Mouse (Mus musculus): ENCODE measurements around the gene Rad51b. TPM values are rescaled to one million over a fixed set of nuclear protein-coding genes. Genes with fewer than 3 reads are reported as not detected.
A peak's percentile ranks its signal among the peaks of the same experiment; 100 is the strongest.

The Rad51b gene
- polyA plus RNA-seq, 1 experiment from 2014 or later: 1.3 TPM

DNA sequence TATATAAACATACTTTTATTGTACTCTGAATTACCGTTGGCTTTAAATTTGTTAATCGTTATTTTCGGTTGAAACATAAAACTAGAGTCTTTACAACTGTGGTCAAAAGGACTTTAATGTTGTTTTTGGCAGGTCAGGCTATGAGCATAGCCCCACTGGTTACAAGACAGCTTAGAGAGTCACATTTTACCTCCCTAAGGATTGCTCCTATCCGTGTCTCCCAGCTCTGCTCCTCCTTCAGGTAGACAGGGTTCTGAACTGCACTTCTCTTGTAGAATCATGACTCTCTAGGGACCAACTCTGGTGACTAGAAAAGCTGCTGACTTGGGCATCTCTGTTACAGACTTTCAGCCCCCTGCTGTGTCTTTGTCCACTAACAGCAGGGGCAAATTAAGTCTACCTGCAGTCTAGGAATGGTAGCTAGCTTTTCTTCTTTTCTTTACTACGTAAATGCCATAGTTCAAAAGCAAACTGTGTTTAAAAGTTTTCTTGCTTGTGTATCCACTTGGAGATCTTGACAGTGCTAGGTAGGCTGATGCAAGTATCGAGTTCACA lies 44.3 kb downstream of the Rad51b start:
- no peaks in the 10 kb centered on the region for H3K36me3 ChIP-seq (replicated peaks)
- no peak overlapping the region for H3K9ac ChIP-seq
- no peak for ATAC-seq (replicated peaks)
- 61% methylated on average over 6 of the region's 6 CpGs for WGBS
- H3K4me2 ChIP-seq: no peak overlapping the region
- no peaks in the 10 kb centered on the region for H3K9me3 ChIP-seq
- H3K27me3 ChIP-seq (replicated peaks): no peaks in the 10 kb centered on the region
- H3K4me3 ChIP-seq: no peak overlapping the region
- H3K4me1 ChIP-seq: no peaks in the 10 kb centered on the region
- no peak overlapping the region for H3K27ac ChIP-seq

DNA sequence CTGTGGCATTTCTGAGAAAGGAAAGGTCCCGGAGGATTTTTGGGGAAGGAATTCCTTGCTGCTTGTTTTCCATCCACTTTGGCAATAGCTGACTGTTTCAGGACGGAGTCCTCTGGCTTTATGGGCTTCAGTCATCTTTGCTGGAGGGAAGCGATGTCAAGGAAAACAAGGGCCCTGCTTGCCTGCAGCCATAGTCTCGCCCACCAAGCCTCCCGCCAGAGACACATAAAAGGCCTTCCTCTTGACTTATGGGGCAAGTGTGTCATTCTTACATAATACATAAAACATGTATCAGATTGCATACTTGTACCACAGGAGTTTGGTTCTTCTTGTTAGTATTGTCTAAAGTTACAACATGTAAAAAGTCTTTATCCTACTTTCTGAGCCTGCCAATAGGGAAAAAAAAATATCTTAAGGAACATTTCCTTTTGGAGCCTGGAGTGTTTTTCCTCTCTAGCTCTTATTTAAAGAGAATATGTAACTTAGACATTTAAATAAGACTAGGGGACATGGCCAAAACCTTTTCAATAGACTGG lies 49.2 kb downstream of the Rad51b start:
- ATAC-seq (replicated peaks): no peak
- no peaks in the 10 kb centered on the region for H3K36me3 ChIP-seq (replicated peaks)
- no peak overlapping the region for H3K9ac ChIP-seq
- 78% methylated on average over 5 of the region's 5 CpGs for WGBS
- no peaks in the 10 kb centered on the region for H3K4me1 ChIP-seq
- no peaks in the 10 kb centered on the region for H3K9me3 ChIP-seq
- H3K27ac ChIP-seq: no peak overlapping the region
- H3K27me3 ChIP-seq (replicated peaks): no peaks in the 10 kb centered on the region
- no peak overlapping the region for H3K4me2 ChIP-seq
- no peak overlapping the region for H3K4me3 ChIP-seq

DNA sequence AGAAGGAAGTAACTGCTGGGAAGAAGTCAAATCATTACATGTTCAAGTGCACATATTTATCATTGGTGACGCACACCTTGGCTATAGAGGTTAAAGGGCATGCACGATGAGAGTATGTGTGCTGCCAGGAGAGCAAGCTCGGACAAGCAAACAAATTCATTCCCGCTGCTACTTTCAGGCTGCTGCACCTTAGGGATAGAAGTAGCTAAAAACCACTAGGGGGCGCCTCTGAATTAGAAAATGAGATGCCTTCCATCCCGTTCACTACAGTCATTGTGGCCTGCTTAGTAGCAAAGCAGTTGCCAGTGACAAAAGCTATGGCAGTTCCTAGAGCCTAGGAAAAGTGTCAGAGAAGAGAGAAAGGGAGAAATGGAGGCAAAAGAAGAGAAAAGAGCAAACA lies 50.6 kb downstream of the Rad51b start:
- no peak overlapping the region for H3K4me2 ChIP-seq
- H3K27me3 ChIP-seq (replicated peaks): no peaks in the 10 kb centered on the region
- peaks cover 3% of the 10 kb centered on the region for H3K4me1 ChIP-seq
- no peaks in the 10 kb centered on the region for H3K36me3 ChIP-seq (replicated peaks)
- H3K9me3 ChIP-seq: no peaks in the 10 kb centered on the region
- 7% methylated on average over 6 of the region's 6 CpGs for WGBS
- peak; percentile 65; the same call in 1 of the 2 replicates for ATAC-seq (replicated peaks)
- no peak overlapping the region for H3K4me3 ChIP-seq
- no peak overlapping the region for H3K27ac ChIP-seq
- no peak overlapping the region for H3K9ac ChIP-seq

GRCm38 (mm10) chr12:79351461-79351860 lies 54.4 kb downstream of the Rad51b start:
- ATAC-seq (replicated peaks): no peak
- 95% methylated on average over 7 of the region's 7 CpGs for WGBS
- Histone ChIP-seq H3K9ac (no peak overlapping the region), H3K4me1 (peaks cover 11% of the 10 kb centered on the region), H3K4me2 (no peak overlapping the region), H3K27me3 (replicated peaks) (no peaks in the 10 kb centered on the region), H3K4me3 (no peak overlapping the region), H3K36me3 (replicated peaks) (no peaks in the 10 kb centered on the region), H3K27ac (no peak overlapping the region), H3K9me3 (no peaks in the 10 kb centered on the region)

DNA sequence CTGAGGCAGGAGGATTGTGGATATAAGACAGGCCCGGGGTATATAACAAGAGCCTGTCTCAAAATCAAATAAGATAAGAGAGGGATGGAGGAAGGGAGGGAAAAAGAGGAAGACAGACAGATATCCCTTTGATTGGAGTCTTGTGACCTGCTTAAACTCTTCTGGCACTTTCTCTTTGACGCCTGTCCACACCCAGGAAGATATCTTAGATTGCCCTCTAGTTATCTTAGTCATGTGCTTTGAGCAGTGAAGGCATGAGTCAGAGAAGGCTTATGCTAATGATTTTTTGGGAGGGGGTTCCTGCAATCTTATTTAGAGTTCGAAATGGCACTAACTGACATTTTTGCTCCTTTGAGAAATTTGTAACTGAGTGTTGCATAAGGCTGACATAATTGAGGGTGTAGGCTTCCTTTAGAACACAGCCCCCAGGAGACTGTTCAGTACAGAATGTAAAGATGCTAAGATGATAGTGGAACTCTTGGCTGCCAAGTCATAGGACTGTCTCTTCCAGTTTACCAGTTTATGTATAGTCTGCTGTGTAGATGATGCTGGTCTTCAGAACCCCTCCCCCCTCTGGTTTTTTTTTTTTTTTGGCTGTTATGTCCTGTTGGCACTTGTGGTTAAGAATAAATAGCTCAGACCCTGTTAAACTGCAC lies 55.1 kb downstream of the Rad51b start:
- peaks cover 11% of the 10 kb centered on the region for H3K4me1 ChIP-seq
- 75% methylated on average over 3 of the region's 3 CpGs for WGBS
- H3K27ac ChIP-seq: no peak overlapping the region
- H3K9ac ChIP-seq: no peak overlapping the region
- H3K9me3 ChIP-seq: no peaks in the 10 kb centered on the region
- no peaks in the 10 kb centered on the region for H3K27me3 ChIP-seq (replicated peaks)
- H3K4me2 ChIP-seq: no peak overlapping the region
- no peak overlapping the region for H3K4me3 ChIP-seq
- H3K36me3 ChIP-seq (replicated peaks): no peaks in the 10 kb centered on the region
- no peak for ATAC-seq (replicated peaks)

DNA sequence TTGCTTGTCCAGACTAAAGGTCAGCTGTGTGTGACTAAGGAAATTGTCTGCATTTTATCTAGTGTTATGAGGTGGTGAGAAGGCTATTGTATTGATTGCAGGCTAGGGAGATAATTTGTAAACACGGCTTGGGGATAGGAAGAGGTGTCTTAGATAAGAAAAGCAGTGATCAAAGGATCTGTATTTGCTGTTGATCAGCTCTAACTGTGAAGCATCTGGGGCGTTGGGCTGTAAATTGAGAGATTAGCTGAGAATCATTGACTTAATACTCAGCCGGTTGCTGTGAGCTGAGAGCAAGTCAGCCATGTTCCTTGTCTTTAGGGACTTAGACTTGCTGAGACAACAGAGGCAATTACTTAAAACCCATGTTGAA lies 55.6 kb downstream of the Rad51b start:
- no peaks in the 10 kb centered on the region for H3K36me3 ChIP-seq (replicated peaks)
- no peaks in the 10 kb centered on the region for H3K27me3 ChIP-seq (replicated peaks)
- H3K9ac ChIP-seq: no peak overlapping the region
- ATAC-seq (replicated peaks): no peak
- H3K4me3 ChIP-seq: no peak overlapping the region
- H3K9me3 ChIP-seq: no peaks in the 10 kb centered on the region
- peaks cover 11% of the 10 kb centered on the region for H3K4me1 ChIP-seq
- H3K27ac ChIP-seq: peak overlapping the region; percentile 46; the same call in 1 of the 2 replicates
- no peak overlapping the region for H3K4me2 ChIP-seq
- 2% methylated on average over 3 of the region's 3 CpGs for WGBS

GRCm38 (mm10) chr12:79353356-79353755 lies 56.3 kb downstream of the Rad51b start:
- ATAC-seq (replicated peaks): no peak
- Histone ChIP-seq H3K4me3 (no peak overlapping the region), H3K27me3 (replicated peaks) (no peaks in the 10 kb centered on the region), H3K4me1 (peaks cover 11% of the 10 kb centered on the region), H3K9ac (no peak overlapping the region), H3K4me2 (no peak overlapping the region), H3K36me3 (replicated peaks) (no peaks in the 10 kb centered on the region), H3K9me3 (no peaks in the 10 kb centered on the region), H3K27ac (no peak overlapping the region)
- 56% methylated on average over 5 of the region's 5 CpGs for WGBS

DNA sequence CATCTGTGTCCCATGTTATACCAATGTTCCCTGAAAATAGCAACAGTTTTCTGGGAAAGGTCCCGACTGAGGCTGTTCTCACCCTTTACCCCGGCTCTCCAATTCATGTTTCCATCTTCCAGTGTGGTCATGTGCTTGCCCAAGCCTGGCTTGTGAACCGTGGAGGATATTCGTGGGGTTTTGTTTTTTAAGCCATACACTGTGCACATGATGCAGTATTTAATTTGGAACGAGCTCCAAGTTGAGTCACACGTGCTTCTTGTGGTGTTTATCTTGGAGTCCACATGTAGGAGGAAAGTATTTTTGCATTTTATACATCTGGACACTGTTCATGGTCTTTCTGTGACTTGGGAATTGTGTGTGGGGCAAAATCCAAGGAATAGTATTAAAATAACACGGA lies 57.5 kb downstream of the Rad51b start:
- H3K4me3 ChIP-seq: no peak overlapping the region
- H3K4me2 ChIP-seq: no peak overlapping the region
- 82% methylated on average over 7 of the region's 7 CpGs for WGBS
- H3K9ac ChIP-seq: no peak overlapping the region
- ATAC-seq (replicated peaks): no peak
- no peaks in the 10 kb centered on the region for H3K9me3 ChIP-seq
- H3K4me1 ChIP-seq: peaks cover 11% of the 10 kb centered on the region
- no peak overlapping the region for H3K27ac ChIP-seq
- H3K36me3 ChIP-seq (replicated peaks): no peaks in the 10 kb centered on the region
- no peaks in the 10 kb centered on the region for H3K27me3 ChIP-seq (replicated peaks)

- Histone ChIP-seq H3K9ac (no peak overlapping the region), H3K27ac (no peak overlapping the region), H3K4me1 (peaks cover 11% of the 10 kb centered on the region), H3K4me3 (no peak overlapping the region), H3K27me3 (replicated peaks) (no peaks in the 10 kb centered on the region), H3K4me2 (no peak overlapping the region), H3K36me3 (replicated peaks) (no peaks in the 10 kb centered on the region), H3K9me3 (no peaks in the 10 kb centered on the region)
- WGBS: 87% methylated on average over 4 of the region's 4 CpGs
- ATAC-seq (replicated peaks): no peak
Measured at GRCm38 (mm10) chr12:79356138-79356537, 59.1 kb downstream of the Rad51b start.

DNA sequence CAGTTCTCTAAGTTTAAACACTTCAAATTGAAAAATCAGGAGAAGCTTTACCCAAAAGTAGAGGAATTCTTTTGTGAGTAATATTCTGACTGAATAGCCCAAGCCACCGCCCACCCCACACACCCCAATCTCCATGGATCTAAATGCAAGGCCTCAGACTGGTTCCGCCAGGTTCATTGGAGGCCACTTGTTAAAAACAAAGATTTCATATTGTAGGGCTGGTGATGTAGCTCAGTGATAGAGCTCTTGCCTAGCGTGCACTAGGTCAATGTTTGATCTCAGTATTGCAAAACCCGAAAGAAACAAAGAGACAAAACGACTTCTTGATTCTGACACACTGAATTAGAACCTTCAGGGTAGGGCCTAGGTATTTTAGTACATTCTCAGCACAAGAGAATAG lies 60.5 kb downstream of the Rad51b start:
- H3K4me3 ChIP-seq: no peak overlapping the region
- no peaks in the 10 kb centered on the region for H3K9me3 ChIP-seq
- H3K4me2 ChIP-seq: no peak overlapping the region
- no peak for ATAC-seq (replicated peaks)
- 93% methylated on average over 5 of the region's 5 CpGs for WGBS
- no peak overlapping the region for H3K9ac ChIP-seq
- no peak overlapping the region for H3K27ac ChIP-seq
- H3K27me3 ChIP-seq (replicated peaks): no peaks in the 10 kb centered on the region
- H3K36me3 ChIP-seq (replicated peaks): no peaks in the 10 kb centered on the region
- peaks cover 8% of the 10 kb centered on the region for H3K4me1 ChIP-seq

DNA sequence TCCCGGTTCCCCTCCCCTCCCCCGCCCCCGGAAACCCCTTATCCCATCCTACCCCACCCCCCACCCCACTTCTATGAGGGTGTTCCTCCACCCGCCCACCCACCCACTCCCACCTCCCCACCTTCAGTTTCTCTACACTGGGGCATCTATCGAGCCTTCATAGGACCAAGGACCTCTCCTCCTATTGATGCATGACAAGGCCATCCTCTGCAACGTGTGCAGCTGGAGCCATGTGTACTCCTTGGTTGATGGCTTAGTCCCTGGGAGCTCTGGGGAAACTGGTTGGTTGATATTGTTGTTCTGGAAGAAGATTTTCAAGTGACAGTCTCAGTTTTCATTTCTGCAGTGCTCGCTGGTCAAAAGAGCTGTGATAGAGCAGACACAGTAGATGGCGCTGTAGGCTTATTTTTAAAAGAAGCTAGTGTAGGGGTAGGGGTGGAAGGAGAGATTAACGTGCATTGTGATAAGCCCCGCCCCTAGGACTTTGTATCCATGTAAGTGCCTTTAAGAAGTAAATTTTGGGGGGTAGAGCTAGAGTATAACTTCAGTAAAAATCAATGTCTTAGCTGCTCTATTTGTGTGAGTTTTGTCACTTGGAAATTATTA lies 61.6 kb downstream of the Rad51b start:
- H3K9me3 ChIP-seq: no peaks in the 10 kb centered on the region
- H3K9ac ChIP-seq: no peak overlapping the region
- H3K4me2 ChIP-seq: no peak overlapping the region
- H3K27ac ChIP-seq: no peak overlapping the region
- WGBS: 14% methylated on average over 10 of the region's 10 CpGs
- peak; percentile 66; the same call in 1 of the 2 replicates for ATAC-seq (replicated peaks)
- H3K4me3 ChIP-seq: no peak overlapping the region
- H3K27me3 ChIP-seq (replicated peaks): no peaks in the 10 kb centered on the region
- H3K36me3 ChIP-seq (replicated peaks): no peaks in the 10 kb centered on the region
- H3K4me1 ChIP-seq: no peaks in the 10 kb centered on the region

DNA sequence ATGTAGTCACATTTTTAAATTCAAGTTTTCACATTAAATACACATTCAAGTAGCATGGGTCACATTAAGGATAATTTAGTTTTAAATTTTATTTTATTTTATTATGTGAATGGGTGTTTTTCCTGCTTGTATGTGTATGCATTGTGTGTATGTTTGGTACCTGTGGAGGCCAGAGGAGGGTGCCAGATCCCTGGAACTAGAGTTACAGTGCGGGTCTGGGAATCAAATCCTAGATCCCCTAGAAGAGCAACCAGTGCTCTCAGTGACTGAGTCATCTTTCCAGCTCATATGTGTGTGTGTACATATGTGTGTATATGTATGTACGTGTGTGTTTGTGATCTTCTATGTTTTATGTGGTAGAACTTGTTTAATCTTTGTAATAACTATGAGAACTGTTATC lies 62.3 kb downstream of the Rad51b start:
- H3K9me3 ChIP-seq: no peaks in the 10 kb centered on the region
- ATAC-seq (replicated peaks): no peak
- WGBS: 96% methylated on average over 2 of the region's 2 CpGs

GRCm38 (mm10) chr12:79362219-79362618 lies 65.1 kb downstream of the Rad51b start:
- Histone ChIP-seq H3K4me2 (no peak overlapping the region), H3K36me3 (replicated peaks) (no peaks in the 10 kb centered on the region), H3K9me3 (no peaks in the 10 kb centered on the region), H3K4me1 (no peaks in the 10 kb centered on the region), H3K4me3 (no peak overlapping the region), H3K27ac (no peak overlapping the region), H3K27me3 (replicated peaks) (no peaks in the 10 kb centered on the region), H3K9ac (no peak overlapping the region)
- 78% methylated on average over 1 of the region's 1 CpGs for WGBS
- no peak for ATAC-seq (replicated peaks)

More for the DNA sequence above, 62.3 kb downstream of the Rad51b start:
- Histone ChIP-seq H3K27ac (no peak overlapping the region), H3K9ac (no peak overlapping the region), H3K4me2 (no peak overlapping the region), H3K4me1 (no peaks in the 10 kb centered on the region), H3K36me3 (replicated peaks) (no peaks in the 10 kb centered on the region), H3K4me3 (no peak overlapping the region), H3K27me3 (replicated peaks) (no peaks in the 10 kb centered on the region)

Data from midbrain, embryonic 15.5 days (tissue).